Mouse (Mus musculus): ENCODE measurements around the gene Hoxa3. TPM values are rescaled to one million over a fixed set of nuclear protein-coding genes. Genes with fewer than 3 reads are reported as not detected.

Gene Hoxa3
- total RNA-seq, 2 experiments from 2014 or later = 0.42 to 1.1 TPM

DNA sequence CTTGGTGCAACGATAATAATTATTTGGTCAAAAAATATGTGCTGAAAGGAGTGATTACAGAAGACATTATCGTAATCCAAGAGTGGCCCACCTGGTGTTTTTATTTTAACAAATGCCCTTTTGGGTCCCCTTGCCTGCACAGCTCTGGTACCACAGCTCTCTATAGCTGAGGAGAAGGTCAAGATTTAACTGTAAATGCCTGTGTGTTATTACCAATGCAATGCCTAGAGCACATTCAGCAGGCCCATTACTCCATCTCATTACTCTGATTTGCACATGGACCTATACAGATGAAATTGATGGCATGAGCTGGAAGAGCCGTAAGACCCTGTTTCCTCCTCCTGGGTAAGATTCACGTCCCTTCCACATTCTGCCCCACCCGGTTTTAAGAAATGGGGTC is 74.0 kb downstream of the Hoxa3 start:
- intact Hi-C loops (cut with DNase I) = no loop called here
- no peak for DNase-seq

DNA sequence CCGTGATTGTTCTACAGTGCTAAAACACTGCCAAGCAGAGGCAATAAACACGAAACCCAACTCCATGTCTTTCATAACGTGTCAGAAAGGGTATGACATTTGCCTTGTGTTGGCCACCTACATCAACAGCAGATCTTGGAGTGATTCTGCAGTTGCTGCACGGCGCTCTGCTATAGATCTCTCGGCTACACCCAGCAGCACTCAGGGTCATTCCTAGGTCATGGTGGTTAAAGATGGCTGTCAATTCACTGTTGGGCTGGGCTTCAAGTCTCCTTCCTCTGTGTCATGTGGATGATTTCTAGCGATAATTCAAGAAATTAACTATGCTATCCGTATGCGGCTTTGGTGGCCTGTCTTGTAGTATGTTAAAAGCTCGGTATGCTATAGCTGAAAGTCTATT is 74.6 kb downstream of the Hoxa3 start:
- no peak for DNase-seq
- intact Hi-C loops (cut with DNase I) = no loop called here

DNA sequence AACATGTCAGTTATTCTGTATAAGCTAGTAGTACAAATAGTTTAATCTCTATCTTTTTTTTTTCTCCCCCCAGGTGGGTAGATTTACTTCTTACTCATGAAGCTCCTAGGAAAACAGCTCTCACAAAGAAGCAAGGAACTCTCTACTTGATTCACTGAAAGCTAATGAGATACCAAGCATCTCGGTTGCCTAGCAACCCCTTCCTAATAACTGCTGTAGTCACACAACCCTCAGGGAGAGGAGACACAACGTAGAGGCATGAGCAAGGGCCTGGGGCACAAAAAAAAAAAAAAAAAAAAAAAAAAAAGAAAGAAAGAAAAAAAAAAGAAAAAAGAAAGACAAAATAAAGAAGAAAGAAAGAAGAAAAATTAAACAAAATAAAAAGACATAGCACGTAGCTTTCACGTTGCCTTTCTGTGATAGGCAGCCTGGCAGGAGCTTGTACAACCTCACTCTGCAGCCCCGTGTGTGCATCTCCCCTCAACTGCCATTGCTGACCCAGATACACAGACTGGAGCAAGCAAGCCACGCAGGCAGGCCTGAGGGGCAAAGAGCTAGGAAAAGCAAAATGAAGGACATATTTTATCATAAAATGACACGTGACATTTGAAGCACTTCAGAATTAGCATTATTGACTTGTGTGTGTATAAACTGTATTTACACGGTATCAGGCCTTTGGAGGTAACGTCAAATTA is 75.1 kb downstream of the Hoxa3 start:
- no peak for DNase-seq
- intact Hi-C loops (cut with DNase I) = no loop called here

DNA sequence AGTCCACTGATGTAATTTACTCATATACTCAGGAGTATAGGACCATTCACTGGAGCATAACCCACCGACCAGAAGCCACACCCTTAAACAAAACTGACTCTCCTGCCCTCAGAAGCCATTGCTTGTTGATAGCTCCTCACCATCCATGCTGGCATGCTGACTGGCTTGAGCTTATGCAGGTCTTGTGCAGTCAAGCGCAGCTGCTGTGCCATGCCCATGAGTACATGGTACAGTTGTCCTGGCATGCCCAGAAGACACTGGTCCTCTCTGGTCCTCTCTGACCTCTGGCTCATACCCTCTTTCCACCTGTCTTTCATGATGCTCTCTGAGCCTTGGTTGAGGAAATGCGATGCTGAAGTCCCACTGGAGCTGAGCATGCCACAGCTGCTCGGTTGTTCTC is 89.5 kb downstream of the Hoxa3 start:
- intact Hi-C loops (cut with DNase I) = no loop called here
- no peak for DNase-seq

DNA sequence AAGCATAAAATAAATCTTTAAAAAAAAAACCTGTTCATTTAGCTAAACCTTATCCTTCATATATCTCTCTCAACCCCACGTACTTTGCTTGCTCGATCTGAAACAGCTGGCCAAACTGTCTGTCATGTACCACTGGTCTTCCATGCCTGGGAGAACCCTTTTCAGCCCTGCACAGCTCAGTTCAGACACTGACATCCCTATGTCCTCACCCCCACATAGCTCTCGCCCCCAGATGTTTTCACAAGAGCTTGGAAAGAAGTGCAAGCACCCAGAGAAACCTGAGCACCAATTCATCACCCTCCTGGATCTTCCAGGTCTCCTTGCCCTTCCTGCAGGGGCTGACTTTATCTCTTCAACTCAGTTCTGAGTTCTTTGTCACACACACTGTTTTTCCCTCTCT is 92.0 kb downstream of the Hoxa3 start:
- no peak for DNase-seq
- intact Hi-C loops (cut with DNase I) = no loop called here

Small RNAs within 50 kb of the gene (microRNA-seq; reads per million reads assigned to microRNA genes)
- gene Mir196b (ENCODE audit: borderline number of aligned reads in 2 of 2) = 153 to 205 reads per million in 2 experiments

Other genes with a start within 250 kb of the Hoxa3 start
- gene Skap2, start 200.8 kb downstream of the Hoxa3 start, total RNA-seq (2021) = 1 to 10 TPM; 8.0 to 8.2 TPM
- gene Hoxa1, start 55.0 kb downstream of the Hoxa3 start, total RNA-seq (2021) = under 1 TPM; 0.14 to 0.24 TPM
- under 1 TPM in 1 of 2 experiments, not detected in 1; 0.62 TPM for gene Hoxa2, start 48.5 kb downstream of the Hoxa3 start, total RNA-seq (2021)
- gene 5730596B20Rik, start 35.8 kb downstream of the Hoxa3 start, total RNA-seq (2021) = under 1 TPM in 1 of 2 experiments, not detected in 1; 0.08 TPM
- gene Hoxa4, start 21.6 kb downstream of the Hoxa3 start, total RNA-seq (2021) = under 1 TPM; 0.43 to 0.67 TPM
- gene Hoxa5, start 8.7 kb downstream of the Hoxa3 start, total RNA-seq (2021) = under 1 TPM; 0.62 to 0.72 TPM
- gene Hoxa6, start 4.6 kb downstream of the Hoxa3 start, total RNA-seq (2021) = not detected
- gene Gm28308, start within 50 bp of the Hoxa3 start, total RNA-seq (2021) = not detected
- under 1 TPM; 0.24 to 0.47 TPM for gene Hoxa7, start 8.5 kb upstream of the Hoxa3 start, total RNA-seq (2021)
- not detected for gene Hoxa9, start 17.8 kb upstream of the Hoxa3 start, total RNA-seq (2021)
- gene Hoxa10, start 27.5 kb upstream of the Hoxa3 start, total RNA-seq (2021) = not detected
- not detected for gene Hoxa11, start 32.5 kb upstream of the Hoxa3 start, total RNA-seq (2021)
- gene Hoxa13, start 47.5 kb upstream of the Hoxa3 start, total RNA-seq (2021) = not detected
- gene Evx1, start 100.2 kb upstream of the Hoxa3 start, total RNA-seq (2021) = not detected

All from heart, postnatal 36 days (tissue).